8 mouse cellular contexts compared by ENCODE assay signal in the genomic region with DNA sequence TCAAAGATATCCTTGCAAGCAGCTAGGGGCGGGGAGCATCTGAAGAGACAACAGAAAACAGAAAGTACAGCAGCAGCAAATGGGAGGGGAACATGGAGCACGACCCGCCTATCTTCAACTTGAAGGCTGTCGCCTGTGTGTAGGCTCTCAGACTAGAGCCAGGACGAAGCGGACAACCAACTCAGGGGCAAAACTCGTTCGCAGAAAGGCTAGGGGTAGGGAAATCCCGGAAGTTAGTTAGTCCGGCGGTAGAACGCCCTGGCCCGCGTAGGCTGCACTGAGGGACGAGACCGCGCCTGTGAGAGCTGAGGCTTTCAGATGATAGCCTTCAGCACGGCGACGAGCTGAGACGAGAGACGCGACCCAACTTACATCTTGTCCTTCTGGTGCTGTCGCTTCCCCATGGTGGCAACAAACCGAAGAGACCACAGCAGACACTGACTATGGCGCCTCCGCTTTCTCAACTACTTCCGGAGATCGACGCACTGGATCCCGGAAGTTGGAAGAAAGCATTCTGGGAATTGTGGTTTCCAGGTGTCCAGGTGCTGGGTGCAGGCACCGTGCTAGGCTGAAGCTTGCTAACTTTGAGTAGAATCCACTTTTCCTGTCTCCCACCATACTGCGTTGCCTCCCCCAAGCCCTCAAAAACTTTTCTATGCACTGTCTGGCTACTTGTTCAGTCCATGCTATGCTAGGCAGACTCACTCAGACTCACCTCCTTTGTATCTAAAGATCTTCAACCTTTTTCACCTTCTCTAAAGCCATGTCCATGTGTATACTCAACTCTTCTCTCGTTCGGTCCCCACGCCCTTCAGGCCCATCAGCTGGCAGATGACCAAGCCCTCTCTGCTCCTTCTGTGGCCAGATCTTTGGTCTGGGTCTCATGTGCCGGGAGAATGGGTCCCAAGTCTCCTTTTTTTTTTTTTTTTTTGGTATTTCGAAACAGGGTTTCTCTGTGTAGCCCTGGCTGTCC. TPM values are rescaled to one million over a fixed set of nuclear protein-coding genes. Genes with fewer than 3 reads are reported as not detected.
DNase-seq lines count a peak whose midpoint lies in the region; ATAC-seq and TF ChIP-seq lines count a peak whose summit lies in the region.

A gene (minus strand): TSS at position 487 of the 973 bp plus-strand sequence.

- peaks cover 6% of the 10 kb centered on the region for H3K79me2 ChIP-seq in heart, adult 2 months (replicated peaks; ENCODE audit: control insufficient read depth, insufficient read depth, low read length)

- peak within 1 kb of the TSS; percentile 78 for H3K27ac ChIP-seq in embryonic facial prominence, embryonic 13.5 days
- H3K27ac ChIP-seq in heart, adult 2 months, result peak within 1 kb of the TSS; percentile 86
- H3K27ac ChIP-seq in kidney, adult 2 months (ENCODE audit: insufficient read depth, low read depth, low read length), result peak within 1 kb of the TSS; percentile 57; the same call in 1 of the 2 replicates
- H3K27ac ChIP-seq in limb, embryonic 13.5 days, result no peak within 1 kb of the TSS
- peak within 1 kb of the TSS; percentile 79 for H3K27ac ChIP-seq in midbrain, embryonic 15.5 days

- H3K27me3 ChIP-seq in embryonic facial prominence, embryonic 13.5 days, result no peaks in the 10 kb centered on the region
- no peaks in the 10 kb centered on the region for H3K27me3 ChIP-seq in heart, adult 2 months (ENCODE audit: control insufficient read depth, insufficient read depth, low read length)
- no peaks in the 10 kb centered on the region for H3K27me3 ChIP-seq in kidney, adult 2 months (replicated peaks; ENCODE audit: control insufficient read depth, insufficient read depth, low read length)
- no peaks in the 10 kb centered on the region for H3K27me3 ChIP-seq in limb, embryonic 13.5 days
- no peaks in the 10 kb centered on the region for H3K27me3 ChIP-seq in midbrain, embryonic 15.5 days (replicated peaks)

- ATAC-seq in embryonic facial prominence, embryonic 13.5 days (ENCODE audit: insufficient number of reproducible peaks, insufficient read depth, low FRiP score, low TSS enrichment, low read depth), result peak; percentile 58
- ATAC-seq in limb, embryonic 13.5 days (ENCODE audit: low FRiP score, low read depth), result peak; percentile 86
- ATAC-seq in midbrain, embryonic 15.5 days (replicated peaks), result peak; percentile 83

- H3K36me3 ChIP-seq in embryonic facial prominence, embryonic 13.5 days, result peaks cover 54% of the 10 kb centered on the region
- H3K36me3 ChIP-seq in heart, adult 2 months (ENCODE audit: control insufficient read depth, insufficient read depth, low read length), result peaks cover 2% of the 10 kb centered on the region
- no peaks in the 10 kb centered on the region for H3K36me3 ChIP-seq in kidney, adult 2 months (ENCODE audit: control insufficient read depth, insufficient read depth, low read length)
- H3K36me3 ChIP-seq in limb, embryonic 13.5 days, result peaks cover 55% of the 10 kb centered on the region
- H3K36me3 ChIP-seq in midbrain, embryonic 15.5 days (replicated peaks), result 0 out of 2 replicates have a peak, but pooled peaks cover 9% of the 10 kb centered on the region

- peak; percentile 84 for DNase-seq in 416B (ENCODE audit: low read depth)
- DNase-seq in adrenal gland, postnatal 25 days, result peak; percentile 52
- peak; percentile 75 to 78 for DNase-seq in heart, adult 2 months
- DNase-seq in kidney, adult 2 months, result peak; percentile 85
- DNase-seq in spleen, adult 18-20 months, result peak; percentile 48 to 60

- no peaks in the 10 kb centered on the region for H3K9me3 ChIP-seq in embryonic facial prominence, embryonic 13.5 days
- H3K9me3 ChIP-seq in limb, embryonic 13.5 days, result no peaks in the 10 kb centered on the region
- no peaks in the 10 kb centered on the region for H3K9me3 ChIP-seq in midbrain, embryonic 15.5 days

- TF ChIP-seq EP300 in heart, adult 2 months (IDR thresholded peaks at IDR 0.05; ENCODE audit: insufficient read depth, low read depth, low read length), result no peak

- TF ChIP-seq POLR2A in heart, adult 2 months (IDR thresholded peaks at IDR 0.05; ENCODE audit: insufficient read depth, low read depth, low read length), result peak; percentile 97
- peak; percentile 77 for TF ChIP-seq POLR2A in kidney, adult 2 months (IDR thresholded peaks at IDR 0.05; ENCODE audit: low read depth, low read length)

- WGBS in embryonic facial prominence, embryonic 13.5 days, result 9% methylated on average over 38 of the region's 38 CpGs
- 6% methylated on average over 38 of the region's 38 CpGs for WGBS in heart, adult 2 months
- WGBS in kidney, adult 2 months, result 8% methylated on average over 38 of the region's 38 CpGs
- 8% methylated on average over 38 of the region's 38 CpGs for WGBS in limb, embryonic 13.5 days
- 10% methylated on average over 38 of the region's 38 CpGs for WGBS in midbrain, embryonic 15.5 days

- intact Hi-C loops in heart, adult 2 months (cut with DNase I), result no loop called here

- peak within 1 kb of the TSS; percentile 78 for H3K4me3 ChIP-seq in embryonic facial prominence, embryonic 13.5 days
- H3K4me3 ChIP-seq in heart, adult 2 months, result peak within 1 kb of the TSS; percentile 76
- H3K4me3 ChIP-seq in kidney, adult 2 months (ENCODE audit: insufficient read depth, low read depth, low read length), result peak within 1 kb of the TSS; percentile 79
- peak within 1 kb of the TSS; percentile 88 for H3K4me3 ChIP-seq in limb, embryonic 13.5 days
- peak within 1 kb of the TSS; percentile 95 for H3K4me3 ChIP-seq in midbrain, embryonic 15.5 days

- H3K4me1 ChIP-seq in embryonic facial prominence, embryonic 13.5 days, result peaks cover 10% of the 10 kb centered on the region
- H3K4me1 ChIP-seq in heart, adult 2 months (ENCODE audit: control insufficient read depth, insufficient read depth, low read length), result peaks cover 3% of the 10 kb centered on the region
- H3K4me1 ChIP-seq in kidney, adult 2 months (ENCODE audit: control insufficient read depth, insufficient read depth, low read length), result peaks cover 5% of the 10 kb centered on the region; the same call in 1 of the 2 replicates
- peaks cover 11% of the 10 kb centered on the region for H3K4me1 ChIP-seq in limb, embryonic 13.5 days
- H3K4me1 ChIP-seq in midbrain, embryonic 15.5 days, result peaks cover 12% of the 10 kb centered on the region

- H3K9ac ChIP-seq in embryonic facial prominence, embryonic 13.5 days, result peak within 1 kb of the TSS; percentile 84
- peak within 1 kb of the TSS; percentile 78 for H3K9ac ChIP-seq in heart, adult 2 months (ENCODE audit: low read depth, low read length)
- peak within 1 kb of the TSS; percentile 82 for H3K9ac ChIP-seq in limb, embryonic 13.5 days
- H3K9ac ChIP-seq in midbrain, embryonic 15.5 days, result peak within 1 kb of the TSS; percentile 79

- TF ChIP-seq CTCF in heart, adult 2 months (IDR thresholded peaks at IDR 0.05), result no peak
- no peak for TF ChIP-seq CTCF in kidney, adult 2 months (conservative IDR thresholded peaks at IDR 0.05; ENCODE audit: insufficient read depth, insufficient read length, low read depth, low read length)

- peak within 1 kb of the TSS; percentile 67 for H3K4me2 ChIP-seq in embryonic facial prominence, embryonic 13.5 days
- peak within 1 kb of the TSS; percentile 73 for H3K4me2 ChIP-seq in limb, embryonic 13.5 days (replicated peaks)
- H3K4me2 ChIP-seq in midbrain, embryonic 15.5 days, result peak within 1 kb of the TSS; percentile 74

RNA-seq across cellular contexts. Expression of the gene that starts here (rescaled TPM):
- total RNA-seq in adrenal gland, postnatal 25 days (2021), result 101 and 118 TPM in 2 replicates
- 159 and 161 TPM in 2 replicates for polyA plus RNA-seq in embryonic facial prominence, embryonic 13.5 days (2015; fragmentation: Nextera tagmentation; extraction: Ambion mirVana)
- total RNA-seq in heart, adult 2 months (2021), result 10 to 100 TPM; 33.1 to 39.1 TPM
- polyA plus RNA-seq in heart, adult 2 months (2012; rRNA removed), result 49.3 and 77.6 TPM in 2 replicates
- 88.5 and 89.6 TPM in 2 replicates for polyA plus RNA-seq in kidney, adult 2 months (2012; rRNA removed)
- 150 and 158 TPM in 2 replicates for polyA plus RNA-seq in limb, embryonic 13.5 days (2015; fragmentation: Nextera tagmentation; extraction: Ambion mirVana)
- polyA plus RNA-seq in midbrain, embryonic 15.5 days (2015; fragmentation: Nextera tagmentation; extraction: Ambion mirVana), result 146 and 156 TPM in 2 replicates
